Mouse (Mus musculus): ENCODE measurements around the gene Slc19a3. TPM values are rescaled to one million over a fixed set of nuclear protein-coding genes. Genes with fewer than 3 reads are reported as not detected.

The Slc19a3 gene
- polyA plus RNA-seq, 1 experiment from 2014 or later: 0.56 TPM

GRCm38 (mm10) chr1:82993947-82994346 is 44.3 kb downstream of the Slc19a3 start:
- Histone ChIP-seq H3K4me3 (ENCODE audit: low read depth, low read length) (no peak overlapping the region), H3K9ac (replicated peaks; ENCODE audit: low read depth, low read length) (no peak overlapping the region), H3K4me2 (replicated peaks; ENCODE audit: low read depth, low read length) (no peak overlapping the region), H3K4me1 (ENCODE audit: control insufficient read depth, insufficient read depth, low read length) (no peaks in the 10 kb centered on the region), H3K27me3 (ENCODE audit: control insufficient read depth, insufficient read depth, low read length) (no peaks in the 10 kb centered on the region), H3K36me3 (ENCODE audit: control insufficient read depth, insufficient read depth, low read length) (no peaks in the 10 kb centered on the region), H3K9me3 (ENCODE audit: control insufficient read depth, low read depth, low read length) (no peaks in the 10 kb centered on the region), H3K27ac (ENCODE audit: low read length) (no peak overlapping the region)
- WGBS: 83% methylated on average over 3 of the region's 3 CpGs
- ATAC-seq (ENCODE audit: insufficient number of reproducible peaks, insufficient read depth, low FRiP score, low read depth): no peak

DNA sequence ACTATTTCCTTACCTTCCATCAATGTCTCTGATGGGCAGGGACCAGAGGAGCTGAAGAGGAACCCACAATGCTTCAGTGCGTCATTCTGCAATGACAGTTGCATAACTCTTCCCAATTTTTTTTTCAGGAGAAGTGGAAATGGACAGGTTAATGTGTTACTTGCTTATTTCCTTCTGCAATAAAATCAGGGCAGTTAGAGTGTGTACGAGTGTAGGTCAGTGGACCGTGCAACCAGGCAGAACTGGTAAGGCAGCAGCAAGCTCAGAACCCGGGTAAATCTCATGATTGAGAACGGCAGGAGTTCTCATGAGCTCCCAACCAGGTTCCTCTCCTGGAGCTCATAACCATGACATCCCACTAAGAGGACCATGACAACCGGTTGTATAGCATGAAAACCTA is 46.2 kb downstream of the Slc19a3 start:
- 84% methylated on average over 6 of the region's 6 CpGs for WGBS
- H3K4me3 ChIP-seq (ENCODE audit: low read depth, low read length): no peak overlapping the region
- no peaks in the 10 kb centered on the region for H3K27me3 ChIP-seq (ENCODE audit: control insufficient read depth, insufficient read depth, low read length)
- no peak for ATAC-seq (ENCODE audit: insufficient number of reproducible peaks, insufficient read depth, low FRiP score, low read depth)
- no peaks in the 10 kb centered on the region for H3K9me3 ChIP-seq (ENCODE audit: control insufficient read depth, low read depth, low read length)
- no peak overlapping the region for H3K27ac ChIP-seq (ENCODE audit: low read length)
- H3K9ac ChIP-seq (replicated peaks; ENCODE audit: low read depth, low read length): no peak overlapping the region
- no peak overlapping the region for H3K4me2 ChIP-seq (replicated peaks; ENCODE audit: low read depth, low read length)
- H3K36me3 ChIP-seq (ENCODE audit: control insufficient read depth, insufficient read depth, low read length): no peaks in the 10 kb centered on the region
- no peaks in the 10 kb centered on the region for H3K4me1 ChIP-seq (ENCODE audit: control insufficient read depth, insufficient read depth, low read length)

DNA sequence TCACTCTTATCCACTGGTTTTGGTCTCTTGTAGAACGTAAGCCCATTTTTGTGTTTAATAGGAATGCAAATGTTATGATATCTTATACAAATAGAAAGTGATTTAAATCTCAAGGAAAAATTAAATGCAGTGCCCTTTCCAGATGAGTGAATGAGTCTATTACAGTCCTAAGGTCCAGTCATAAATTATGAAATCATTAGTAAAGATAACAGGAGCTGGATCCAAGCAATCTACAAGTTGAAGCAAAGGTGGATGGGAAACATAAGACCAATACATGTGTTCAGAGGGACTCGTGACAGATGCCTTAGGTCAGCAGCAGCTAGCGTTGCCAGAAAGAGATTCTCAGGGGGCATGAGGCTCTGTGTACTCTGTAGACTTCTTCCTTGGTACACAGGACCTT is 46.7 kb downstream of the Slc19a3 start:
- Histone ChIP-seq H3K4me1 (ENCODE audit: control insufficient read depth, insufficient read depth, low read length) (no peaks in the 10 kb centered on the region), H3K4me3 (ENCODE audit: low read depth, low read length) (no peak overlapping the region), H3K27me3 (ENCODE audit: control insufficient read depth, insufficient read depth, low read length) (no peaks in the 10 kb centered on the region), H3K36me3 (ENCODE audit: control insufficient read depth, insufficient read depth, low read length) (no peaks in the 10 kb centered on the region), H3K27ac (ENCODE audit: low read length) (no peak overlapping the region), H3K9ac (replicated peaks; ENCODE audit: low read depth, low read length) (no peak overlapping the region), H3K4me2 (replicated peaks; ENCODE audit: low read depth, low read length) (no peak overlapping the region), H3K9me3 (ENCODE audit: control insufficient read depth, low read depth, low read length) (no peaks in the 10 kb centered on the region)
- 69% methylated on average over 3 of the region's 3 CpGs for WGBS
- no peak for ATAC-seq (ENCODE audit: insufficient number of reproducible peaks, insufficient read depth, low FRiP score, low read depth)

- Histone ChIP-seq H3K4me1 (ENCODE audit: control insufficient read depth, insufficient read depth, low read length) (no peaks in the 10 kb centered on the region), H3K27me3 (ENCODE audit: control insufficient read depth, insufficient read depth, low read length) (no peaks in the 10 kb centered on the region), H3K4me3 (ENCODE audit: low read depth, low read length) (no peak overlapping the region), H3K9me3 (ENCODE audit: control insufficient read depth, low read depth, low read length) (no peaks in the 10 kb centered on the region), H3K9ac (replicated peaks; ENCODE audit: low read depth, low read length) (no peak overlapping the region), H3K27ac (ENCODE audit: low read length) (no peak overlapping the region), H3K36me3 (ENCODE audit: control insufficient read depth, insufficient read depth, low read length) (no peaks in the 10 kb centered on the region), H3K4me2 (replicated peaks; ENCODE audit: low read depth, low read length) (no peak overlapping the region)
- 62% methylated on average over 4 of the region's 4 CpGs for WGBS
- ATAC-seq (ENCODE audit: insufficient number of reproducible peaks, insufficient read depth, low FRiP score, low read depth): no peak
Measured at GRCm38 (mm10) chr1:82991062-82991461, 47.2 kb downstream of the Slc19a3 start.

- Histone ChIP-seq H3K4me3 (ENCODE audit: low read depth, low read length) (no peak overlapping the region), H3K9ac (replicated peaks; ENCODE audit: low read depth, low read length) (no peak overlapping the region), H3K9me3 (ENCODE audit: control insufficient read depth, low read depth, low read length) (peaks cover 6% of the 10 kb centered on the region; the same call in 1 of the 2 replicates), H3K27ac (ENCODE audit: low read length) (no peak overlapping the region), H3K36me3 (ENCODE audit: control insufficient read depth, insufficient read depth, low read length) (no peaks in the 10 kb centered on the region), H3K4me1 (ENCODE audit: control insufficient read depth, insufficient read depth, low read length) (no peaks in the 10 kb centered on the region), H3K27me3 (ENCODE audit: control insufficient read depth, insufficient read depth, low read length) (no peaks in the 10 kb centered on the region), H3K4me2 (replicated peaks; ENCODE audit: low read depth, low read length) (no peak overlapping the region)
- WGBS: 28% methylated on average over 4 of the region's 4 CpGs
- ATAC-seq (ENCODE audit: insufficient number of reproducible peaks, insufficient read depth, low FRiP score, low read depth): no peak
Measured at GRCm38 (mm10) chr1:82987530-82988198, 50.6 kb downstream of the Slc19a3 start.

DNA sequence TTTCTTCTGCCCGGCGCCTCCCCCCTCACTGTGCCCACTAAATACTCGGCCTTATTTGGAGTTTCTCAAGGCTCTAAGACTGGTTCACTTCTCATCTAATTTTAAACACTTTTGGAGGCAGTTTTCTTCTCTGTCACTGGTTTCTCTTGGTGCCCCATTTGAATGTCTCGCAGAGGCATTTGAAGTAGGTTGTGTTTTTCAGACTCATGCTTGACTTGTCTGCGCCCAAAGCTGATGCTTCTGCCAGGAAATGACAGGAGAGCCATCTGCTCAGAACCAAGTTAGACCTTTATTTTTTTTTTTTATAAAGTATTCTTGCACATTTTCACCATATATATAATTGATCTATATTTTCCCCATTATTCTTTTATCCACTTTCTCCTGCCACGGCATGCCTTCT is 51.5 kb downstream of the Slc19a3 start:
- Histone ChIP-seq H3K4me2 (replicated peaks; ENCODE audit: low read depth, low read length) (no peak overlapping the region), H3K27ac (ENCODE audit: low read length) (no peak overlapping the region), H3K27me3 (ENCODE audit: control insufficient read depth, insufficient read depth, low read length) (no peaks in the 10 kb centered on the region), H3K36me3 (ENCODE audit: control insufficient read depth, insufficient read depth, low read length) (no peaks in the 10 kb centered on the region), H3K9ac (replicated peaks; ENCODE audit: low read depth, low read length) (no peak overlapping the region), H3K9me3 (ENCODE audit: control insufficient read depth, low read depth, low read length) (peaks cover 6% of the 10 kb centered on the region; the same call in 1 of the 2 replicates), H3K4me1 (ENCODE audit: control insufficient read depth, insufficient read depth, low read length) (no peaks in the 10 kb centered on the region), H3K4me3 (ENCODE audit: low read depth, low read length) (no peak overlapping the region)
- WGBS: 89% methylated on average over 6 of the region's 6 CpGs
- ATAC-seq (ENCODE audit: insufficient number of reproducible peaks, insufficient read depth, low FRiP score, low read depth): no peak

DNA sequence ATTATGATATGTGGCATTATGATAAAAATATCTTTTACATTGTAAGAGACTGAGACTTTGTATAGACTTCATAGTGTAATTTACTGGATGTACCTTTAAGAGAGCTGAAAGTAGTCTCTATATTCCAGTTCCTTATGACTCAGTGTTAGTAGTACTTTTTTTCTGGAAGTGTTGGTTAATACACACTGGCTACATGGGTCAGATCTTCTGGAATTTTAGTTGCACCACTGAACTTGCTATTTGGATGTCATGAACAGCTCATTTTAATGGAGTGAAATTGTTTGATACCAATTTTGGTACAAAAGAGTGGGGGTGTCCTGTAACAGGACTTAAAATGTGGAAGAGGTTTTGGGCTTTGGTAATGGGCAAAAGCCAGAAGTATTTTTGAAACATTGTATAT is 60.4 kb downstream of the Slc19a3 start:
- no peak for ATAC-seq (ENCODE audit: insufficient number of reproducible peaks, insufficient read depth, low FRiP score, low read depth)
- Histone ChIP-seq H3K27me3 (ENCODE audit: control insufficient read depth, insufficient read depth, low read length) (no peaks in the 10 kb centered on the region), H3K4me3 (ENCODE audit: low read depth, low read length) (no peak overlapping the region)

GRCm38 (mm10) chr1:82975750-82976149 is 62.5 kb downstream of the Slc19a3 start:
- Histone ChIP-seq H3K4me3 (ENCODE audit: low read depth, low read length) (no peak overlapping the region), H3K27me3 (ENCODE audit: control insufficient read depth, insufficient read depth, low read length) (no peaks in the 10 kb centered on the region), H3K9ac (replicated peaks; ENCODE audit: low read depth, low read length) (no peak overlapping the region), H3K27ac (ENCODE audit: low read length) (no peak overlapping the region), H3K4me1 (ENCODE audit: control insufficient read depth, insufficient read depth, low read length) (no peaks in the 10 kb centered on the region), H3K36me3 (ENCODE audit: control insufficient read depth, insufficient read depth, low read length) (no peaks in the 10 kb centered on the region), H3K9me3 (ENCODE audit: control insufficient read depth, low read depth, low read length) (no peaks in the 10 kb centered on the region), H3K4me2 (replicated peaks; ENCODE audit: low read depth, low read length) (no peak overlapping the region)
- WGBS: 80% methylated on average over 5 of the region's 5 CpGs
- no peak for ATAC-seq (ENCODE audit: insufficient number of reproducible peaks, insufficient read depth, low FRiP score, low read depth)

More for the DNA sequence above, 60.4 kb downstream of the Slc19a3 start:
- Histone ChIP-seq H3K27ac (ENCODE audit: low read length) (no peak overlapping the region), H3K4me1 (ENCODE audit: control insufficient read depth, insufficient read depth, low read length) (no peaks in the 10 kb centered on the region), H3K4me2 (replicated peaks; ENCODE audit: low read depth, low read length) (no peak overlapping the region), H3K9me3 (ENCODE audit: control insufficient read depth, low read depth, low read length) (no peaks in the 10 kb centered on the region), H3K36me3 (ENCODE audit: control insufficient read depth, insufficient read depth, low read length) (no peaks in the 10 kb centered on the region), H3K9ac (replicated peaks; ENCODE audit: low read depth, low read length) (no peak overlapping the region)

DNA sequence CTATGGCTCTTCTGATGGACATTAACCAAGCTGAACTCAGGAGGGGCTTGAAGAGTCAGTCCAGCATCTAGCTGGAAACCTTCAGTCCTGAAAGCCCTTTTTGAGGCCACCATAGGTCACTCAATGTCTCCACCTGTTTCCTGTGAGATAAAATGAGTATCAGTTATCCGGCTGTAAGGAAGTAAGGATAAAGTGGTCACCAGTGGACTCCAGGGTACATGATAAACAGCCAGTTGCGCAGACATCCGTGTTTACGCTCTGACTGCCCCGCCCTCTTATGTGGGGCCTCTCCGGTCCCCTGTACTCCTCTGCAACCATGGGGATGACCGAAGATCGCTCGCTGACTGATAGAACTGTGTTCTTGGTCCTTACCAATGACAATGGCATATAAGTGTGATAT is 63.9 kb downstream of the Slc19a3 start:
- no peak overlapping the region for H3K27ac ChIP-seq (ENCODE audit: low read length)
- no peak for ATAC-seq (ENCODE audit: insufficient number of reproducible peaks, insufficient read depth, low FRiP score, low read depth)
- H3K9me3 ChIP-seq (ENCODE audit: control insufficient read depth, low read depth, low read length): no peaks in the 10 kb centered on the region
- no peak overlapping the region for H3K4me2 ChIP-seq (replicated peaks; ENCODE audit: low read depth, low read length)
- no peak overlapping the region for H3K4me3 ChIP-seq (ENCODE audit: low read depth, low read length)
- WGBS: 77% methylated on average over 9 of the region's 9 CpGs
- H3K9ac ChIP-seq (replicated peaks; ENCODE audit: low read depth, low read length): no peak overlapping the region
- H3K36me3 ChIP-seq (ENCODE audit: control insufficient read depth, insufficient read depth, low read length): no peaks in the 10 kb centered on the region
- no peaks in the 10 kb centered on the region for H3K4me1 ChIP-seq (ENCODE audit: control insufficient read depth, insufficient read depth, low read length)
- H3K27me3 ChIP-seq (ENCODE audit: control insufficient read depth, insufficient read depth, low read length): no peaks in the 10 kb centered on the region
